Mouse (Mus musculus): ENCODE measurements at regions not wholly inside any gene's neighbourhood (a gene's known extent, or its start where the extent isn't known, plus 50 kb on each side); places are given as distances from the start of the nearest gene placed in this dataset.
"Not testable (repeated sequence)": the region's sequence is repeated elsewhere in the genome, so short reads cannot be mapped to it uniquely, and the experiment has no call there.

- Histone ChIP-seq H3K9ac (ENCODE audit: low read depth, low read length) (no peak overlapping the region), H3K4me1 (replicated peaks; ENCODE audit: control insufficient read depth, insufficient read depth, low read length) (no peaks in the 10 kb centered on the region), H3K9me3 (ENCODE audit: control insufficient read depth) (no peaks in the 10 kb centered on the region), H3K36me3 (ENCODE audit: control insufficient read depth, insufficient read depth) (no peaks in the 10 kb centered on the region), H3K27me3 (replicated peaks; ENCODE audit: control insufficient read depth, insufficient read depth, low read length) (no peaks in the 10 kb centered on the region), H3K27ac (ENCODE audit: low read depth, low read length) (no peak overlapping the region), H3K4me3 (ENCODE audit: low read depth, low read length) (no peak overlapping the region), H3K4me2 (replicated peaks; ENCODE audit: low read depth) (no peak overlapping the region)
- ATAC-seq, result no peak
- WGBS, result 78% methylated on average over 4 of the region's 4 CpGs
- TF ChIP-seq CTCF (IDR thresholded peaks at IDR 0.05; ENCODE audit: low read depth), result no peak
Observed at GRCm38 (mm10) chr8:5453469-5453868, 348.3 kb upstream of the Slc10a2 start.

- H3K4me2 ChIP-seq (replicated peaks; ENCODE audit: low read depth); H3K27me3 ChIP-seq (replicated peaks; ENCODE audit: control insufficient read depth, insufficient read depth, low read length); H3K36me3 ChIP-seq (ENCODE audit: control insufficient read depth, insufficient read depth); H3K9ac ChIP-seq (ENCODE audit: low read depth, low read length); H3K9me3 ChIP-seq (ENCODE audit: control insufficient read depth); H3K4me3 ChIP-seq (ENCODE audit: low read depth, low read length); H3K27ac ChIP-seq (ENCODE audit: low read depth, low read length); H3K4me1 ChIP-seq (replicated peaks; ENCODE audit: control insufficient read depth, insufficient read depth, low read length); ATAC-seq: not testable (repeated sequence)
- 91% methylated on average over 5 of the region's 5 CpGs for WGBS
Observed at GRCm38 (mm10) chr8:5442243-5442642, 337.1 kb upstream of the Slc10a2 start.

GRCm38 (mm10) chr8:5440404-5440803 lies 335.3 kb upstream of the Slc10a2 start:
- not testable (repeated sequence) for H3K27me3 ChIP-seq (replicated peaks; ENCODE audit: control insufficient read depth, insufficient read depth, low read length); H3K36me3 ChIP-seq (ENCODE audit: control insufficient read depth, insufficient read depth); H3K4me1 ChIP-seq (replicated peaks; ENCODE audit: control insufficient read depth, insufficient read depth, low read length); H3K9me3 ChIP-seq (ENCODE audit: control insufficient read depth); H3K9ac ChIP-seq (ENCODE audit: low read depth, low read length); H3K4me3 ChIP-seq (ENCODE audit: low read depth, low read length); H3K27ac ChIP-seq (ENCODE audit: low read depth, low read length); ATAC-seq; H3K4me2 ChIP-seq (replicated peaks; ENCODE audit: low read depth)
- WGBS, result 58% methylated on average over 3 of the region's 3 CpGs

- Histone ChIP-seq H3K4me2 (replicated peaks; ENCODE audit: low read depth) (no peak overlapping the region), H3K27me3 (replicated peaks; ENCODE audit: control insufficient read depth, insufficient read depth, low read length) (no peaks in the 10 kb centered on the region), H3K9me3 (ENCODE audit: control insufficient read depth) (no peaks in the 10 kb centered on the region), H3K4me3 (ENCODE audit: low read depth, low read length) (no peak overlapping the region), H3K4me1 (replicated peaks; ENCODE audit: control insufficient read depth, insufficient read depth, low read length) (no peaks in the 10 kb centered on the region), H3K27ac (ENCODE audit: low read depth, low read length) (no peak overlapping the region), H3K36me3 (ENCODE audit: control insufficient read depth, insufficient read depth) (no peaks in the 10 kb centered on the region), H3K9ac (ENCODE audit: low read depth, low read length) (no peak overlapping the region)
- 55% methylated on average over 2 of the region's 2 CpGs for WGBS
- no peak for TF ChIP-seq CTCF (IDR thresholded peaks at IDR 0.05; ENCODE audit: low read depth)
- no peak for ATAC-seq
Observed at GRCm38 (mm10) chr8:5439054-5439453, 333.9 kb upstream of the Slc10a2 start.

DNA sequence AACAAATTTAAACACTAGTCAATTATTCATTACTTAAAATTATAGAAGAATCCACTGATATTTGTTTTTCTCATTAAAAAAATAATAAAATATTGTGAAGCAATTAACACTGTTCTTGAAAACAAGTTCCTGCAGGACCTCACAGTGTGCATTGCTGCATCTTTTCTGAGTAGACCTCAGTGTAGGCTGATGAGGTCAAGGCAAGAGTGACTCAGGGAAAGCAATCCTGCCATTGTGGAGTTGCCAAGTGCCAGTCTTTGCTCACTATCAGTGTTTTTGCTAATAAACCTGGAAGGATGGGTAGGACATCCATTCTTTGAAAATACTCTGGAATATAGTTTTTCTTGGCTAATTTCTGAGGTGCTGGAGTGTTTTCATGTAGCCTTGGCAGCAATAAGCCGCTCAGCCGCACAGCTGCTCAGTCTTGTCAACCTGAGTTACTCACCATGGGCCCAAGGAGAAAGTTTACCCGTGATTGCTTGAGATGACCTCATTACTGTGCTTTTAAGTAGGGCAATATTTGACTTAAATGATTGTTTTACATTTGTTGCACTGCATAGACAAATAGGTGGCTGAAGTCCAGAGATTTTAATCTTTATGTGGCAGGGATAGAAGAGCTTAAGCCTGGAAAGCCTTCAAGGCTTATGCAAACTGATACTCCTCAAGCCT lies 323.3 kb upstream of the Slc10a2 start:
- Histone ChIP-seq H3K4me1 (replicated peaks; ENCODE audit: control insufficient read depth, insufficient read depth, low read length) (no peaks in the 10 kb centered on the region), H3K27ac (ENCODE audit: low read depth, low read length) (no peak overlapping the region), H3K27me3 (replicated peaks; ENCODE audit: control insufficient read depth, insufficient read depth, low read length) (no peaks in the 10 kb centered on the region), H3K4me3 (ENCODE audit: low read depth, low read length) (no peak overlapping the region), H3K4me2 (replicated peaks; ENCODE audit: low read depth) (no peak overlapping the region), H3K9me3 (ENCODE audit: control insufficient read depth) (no peaks in the 10 kb centered on the region), H3K9ac (ENCODE audit: low read depth, low read length) (no peak overlapping the region), H3K36me3 (ENCODE audit: control insufficient read depth, insufficient read depth) (no peaks in the 10 kb centered on the region)
- WGBS, result 26% methylated on average over 3 of the region's 3 CpGs
- TF ChIP-seq CTCF (IDR thresholded peaks at IDR 0.05; ENCODE audit: low read depth), result no peak
- ATAC-seq, result no peak

DNA sequence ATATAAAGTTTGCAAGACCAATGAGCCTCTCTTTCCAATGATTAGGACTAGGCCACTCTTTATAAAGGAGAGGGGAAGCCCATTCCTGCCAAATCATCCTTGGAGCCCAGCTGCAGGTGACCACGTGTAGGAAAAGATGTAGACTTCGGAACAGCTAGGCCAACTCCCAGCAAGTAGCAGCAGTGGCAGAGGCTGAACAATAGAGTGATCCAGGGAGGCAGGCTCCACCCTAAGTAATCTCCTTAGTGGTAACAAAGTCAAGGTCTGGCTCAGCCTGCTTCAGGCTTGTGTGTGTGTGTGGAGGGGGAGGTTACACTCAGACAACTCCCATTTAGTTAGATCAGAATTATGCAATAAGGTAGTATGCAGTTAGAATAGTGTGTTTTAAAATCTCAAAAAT lies 311.7 kb upstream of the Slc10a2 start:
- H3K4me3 ChIP-seq (ENCODE audit: low read depth, low read length); H3K4me1 ChIP-seq (replicated peaks; ENCODE audit: control insufficient read depth, insufficient read depth, low read length); H3K9me3 ChIP-seq (ENCODE audit: control insufficient read depth); H3K27ac ChIP-seq (ENCODE audit: low read depth, low read length); H3K9ac ChIP-seq (ENCODE audit: low read depth, low read length); H3K4me2 ChIP-seq (replicated peaks; ENCODE audit: low read depth); ATAC-seq; H3K36me3 ChIP-seq (ENCODE audit: control insufficient read depth, insufficient read depth); H3K27me3 ChIP-seq (replicated peaks; ENCODE audit: control insufficient read depth, insufficient read depth, low read length): not testable (repeated sequence)
- WGBS, result 49% methylated on average over 2 of the region's 2 CpGs

GRCm38 (mm10) chr8:5384851-5385250 lies 279.7 kb upstream of the Slc10a2 start:
- no peak overlapping the region for H3K27ac ChIP-seq (ENCODE audit: low read depth, low read length)
- H3K27me3 ChIP-seq (replicated peaks; ENCODE audit: control insufficient read depth, insufficient read depth, low read length), result no peaks in the 10 kb centered on the region
- no peak for ATAC-seq

More at GRCm38 (mm10) chr8:5384851-5385250, 279.7 kb upstream of the Slc10a2 start:
- WGBS, result 74% methylated on average over 2 of the region's 2 CpGs
- no peak overlapping the region for H3K4me2 ChIP-seq (replicated peaks; ENCODE audit: low read depth)
- H3K9ac ChIP-seq (ENCODE audit: low read depth, low read length), result no peak overlapping the region
- H3K4me1 ChIP-seq (replicated peaks; ENCODE audit: control insufficient read depth, insufficient read depth, low read length), result no peaks in the 10 kb centered on the region
- H3K4me3 ChIP-seq (ENCODE audit: low read depth, low read length), result no peak overlapping the region
- no peak for TF ChIP-seq CTCF (IDR thresholded peaks at IDR 0.05; ENCODE audit: low read depth)
- H3K9me3 ChIP-seq (ENCODE audit: control insufficient read depth), result no peaks in the 10 kb centered on the region
- H3K36me3 ChIP-seq (ENCODE audit: control insufficient read depth, insufficient read depth), result no peaks in the 10 kb centered on the region

Measured in intestine, postnatal 0 days (tissue).